Mouse (Mus musculus): ENCODE data around the gene Adgrg3.

DNA sequence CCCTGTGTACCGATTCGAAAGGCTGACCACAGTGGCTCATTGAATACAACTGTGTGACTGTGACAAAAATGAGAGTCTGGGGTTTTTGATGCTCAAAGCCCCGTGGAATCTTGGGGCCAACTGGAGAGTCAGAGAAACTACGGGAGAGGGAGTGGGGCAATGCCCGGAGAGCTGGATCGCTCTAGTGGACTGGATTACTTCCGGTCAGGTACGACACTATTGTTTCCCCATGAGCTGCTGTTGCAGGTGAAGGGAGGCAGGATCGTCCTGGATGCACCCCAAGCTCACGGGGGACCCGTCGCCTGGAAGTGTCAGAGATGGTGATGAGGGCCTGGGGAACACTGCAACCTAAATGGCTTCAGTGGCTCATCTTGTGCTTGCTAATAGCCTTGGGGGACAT is 21.5 kb upstream of the Adgrg3 start:
- no peak for TF ChIP-seq POLR2A (IDR thresholded peaks at IDR 0.05; ENCODE audit: insufficient read length, low read depth)
- no peak for TF ChIP-seq MAX (IDR thresholded peaks at IDR 0.05; ENCODE audit: low read depth)
- TF ChIP-seq TCF3 (IDR thresholded peaks at IDR 0.05; ENCODE audit: insufficient read length, low read depth), result no peak
- TF ChIP-seq E2F4 (IDR thresholded peaks at IDR 0.05; ENCODE audit: insufficient read depth), result no peak
- TF ChIP-seq TCF12 (IDR thresholded peaks at IDR 0.05; ENCODE audit: insufficient read depth, poor library complexity, severe bottlenecking), result no peak
- no peak for TF ChIP-seq POLR2AphosphoS2 (IDR thresholded peaks at IDR 0.05; ENCODE audit: insufficient read length, low read depth)
- no peak for TF ChIP-seq CEBPB (IDR thresholded peaks at IDR 0.05; ENCODE audit: insufficient read depth, poor library complexity, severe bottlenecking)

All from myocyte (in vitro differentiated cells).